Mouse (Mus musculus) ES-Bruce4 (cell line): ENCODE measurements at regions not wholly inside any gene's neighbourhood (a gene's known extent, or its start where the extent isn't known, plus 50 kb on each side); places are given as distances from the start of the nearest gene placed in this dataset.

Experiments used
- H3K27ac ChIP-seq: 2 replicates; pipeline ENCODE4 v1.5.1; 2012; ENCODE audit warnings: low read length, inconsistent platforms; ENCODE audit not compliant: insufficient read depth
- H3K27me3 ChIP-seq: 2 replicates; pipeline ENCODE4 v1.6.1; 2012; ENCODE audit warnings: mild to moderate bottlenecking, low read length, inconsistent platforms; ENCODE audit not compliant: control insufficient read depth, poor library complexity, insufficient read depth, severe bottlenecking
- H3K36me3 ChIP-seq: 2 replicates; pipeline ENCODE4 v1.6.1; 2012; ENCODE audit warnings: inconsistent platforms, mild to moderate bottlenecking, low read length, moderate library complexity; ENCODE audit not compliant: control insufficient read depth, poor library complexity, insufficient read depth, severe bottlenecking
- H3K4me1 ChIP-seq: one replicate; pipeline ENCODE4 v1.8.1; 2011; ENCODE audit warnings: low read length; ENCODE audit not compliant: control insufficient read depth, insufficient read depth
- H3K4me3 ChIP-seq: 2 replicates; pipeline ENCODE4 v1.5.1; 2011; ENCODE audit warnings: low read depth, mild to moderate bottlenecking, low read length
- H3K9ac ChIP-seq: 2 replicates; pipeline ENCODE4 v1.6.1; 2012; ENCODE audit warnings: low read depth, mild to moderate bottlenecking, inconsistent platforms; ENCODE audit not compliant: poor library complexity, severe bottlenecking
- H3K9me3 ChIP-seq: replicated peaks from 2 replicates; pipeline ENCODE4 v1.6.1; 2012; ENCODE audit warnings: mild to moderate bottlenecking, low read length, inconsistent platforms; ENCODE audit not compliant: control insufficient read depth, poor library complexity, insufficient read depth, severe bottlenecking
- CTCF ChIP-seq: IDR thresholded peaks from one replicate; pipeline ENCODE4 v1.8.1; 2011; ENCODE audit warnings: low read depth, low read length

- Histone ChIP-seq H3K9me3 (no peaks in the 10 kb centered on the region), H3K27me3 (no peaks in the 10 kb centered on the region), H3K4me3 (no peak overlapping the region), H3K9ac (no peak overlapping the region), H3K4me1 (no peaks in the 10 kb centered on the region), H3K36me3 (no peaks in the 10 kb centered on the region), H3K27ac (no peak overlapping the region)
- no peak for TF ChIP-seq CTCF
Observed at GRCm38 (mm10) chr15:7750441-7750840, 60.2 kb upstream of the Gdnf start.
